Mouse (Mus musculus) small intestine, adult 10 weeks (tissue): Measurements from ENCODE around the gene Mctp1. TPM values are rescaled to one million over a fixed set of nuclear protein-coding genes. Genes with fewer than 3 reads are reported as not detected.

Experiments used
- polyA plus RNA-seq: library from polyadenylated mRNA; stranded (reverse); fragments of 350-450 nt; fragmentation: Illumina TruSeq; extraction: RNeasy Lipid Tissue Mini Kit (QIAGEN cat#74804); gene quantifications from one replicate; pipeline ENCODE4 v1.2.3, GENCODE M21; 2014; ENCODE audit warnings: low replicate concordance

The Mctp1 gene
- polyA plus RNA-seq, result 7.5 TPM

DNA sequence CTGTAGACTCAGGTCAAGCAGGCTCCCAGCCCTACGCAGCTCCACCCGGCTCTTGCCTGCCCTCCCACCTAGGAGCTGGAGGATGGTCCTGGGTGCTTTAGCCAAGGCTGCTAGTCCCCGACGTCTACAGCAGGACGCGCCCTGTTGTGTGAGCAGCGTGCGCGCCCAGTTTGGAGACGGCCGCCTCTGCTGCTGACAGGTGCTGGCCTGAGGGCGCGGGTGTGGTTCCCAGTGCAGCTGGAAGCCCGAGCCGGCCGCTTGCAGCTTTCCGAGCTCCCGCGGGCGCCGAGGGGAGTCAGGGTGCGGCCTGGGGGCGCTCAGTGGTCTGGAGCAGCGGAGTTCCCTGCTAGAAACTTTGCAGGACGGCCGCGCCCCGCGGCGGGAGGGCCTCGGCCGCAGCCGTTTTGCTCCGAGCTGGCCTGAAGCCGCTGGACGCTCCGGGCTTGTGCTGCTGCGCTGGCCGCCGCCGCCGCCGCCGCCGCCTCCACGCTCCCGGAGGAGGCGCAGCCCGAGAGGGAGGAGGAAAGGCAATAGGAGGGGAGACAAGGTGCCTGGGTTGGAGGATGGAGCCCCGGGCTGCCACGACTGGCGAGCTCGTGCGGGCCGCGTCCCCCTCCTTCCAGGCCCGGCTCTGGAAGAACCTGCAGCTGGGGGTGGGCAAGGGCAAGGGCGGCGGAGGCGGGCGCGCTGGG lies at the start of gene Mctp1:
TSS of gene Mctp1 (plus strand) at position 564 of the 692 bp plus-strand sequence.

Other genes starting within 250 kb of the Mctp1 start
- not detected for gene Fam81b, start 79.5 kb upstream of the Mctp1 start, polyA plus RNA-seq